Mouse (Mus musculus) frontal cortex, postnatal 25 days (tissue): ENCODE results near the gene Ccser1.

ENCODE experiments used
- DNase-seq, 2 experiments: peaks; one replicate each; pipeline ENCODE4 v3.0.0; 2022; ENCODE audit warnings: low spot score in 2 of 2

Gene Ccser1

GRCm38 (mm10) chr6:61721220-61721619, 541.1 kb downstream of the Ccser1 start:
- DNase-seq: no peak

- no peak for DNase-seq
Measured at GRCm38 (mm10) chr6:61729065-61729464, 548.9 kb downstream of the Ccser1 start.

- no peak for DNase-seq
Measured at GRCm38 (mm10) chr6:61730088-61730880, 550.2 kb downstream of the Ccser1 start.

- no peak for DNase-seq
Measured at GRCm38 (mm10) chr6:61746346-61746745, 566.2 kb downstream of the Ccser1 start.

GRCm38 (mm10) chr6:61762135-61762534, 582.0 kb downstream of the Ccser1 start:
- DNase-seq: no peak

GRCm38 (mm10) chr6:61763379-61763778, 583.3 kb downstream of the Ccser1 start:
- no peak for DNase-seq

GRCm38 (mm10) chr6:61765801-61766200, 585.7 kb downstream of the Ccser1 start:
- no peak for DNase-seq

- DNase-seq: no peak
Measured at GRCm38 (mm10) chr6:61767151-61767550, 587.0 kb downstream of the Ccser1 start.

GRCm38 (mm10) chr6:61786706-61787105, 606.6 kb downstream of the Ccser1 start:
- no peak for DNase-seq

- no peak for DNase-seq
Measured at GRCm38 (mm10) chr6:61800889-61801288, 620.8 kb downstream of the Ccser1 start.

GRCm38 (mm10) chr6:61805481-61805880, 625.4 kb downstream of the Ccser1 start:
- DNase-seq: no peak

- DNase-seq: no peak
Measured at GRCm38 (mm10) chr6:61817716-61818115, 637.6 kb downstream of the Ccser1 start.

- DNase-seq: no peak
Measured at GRCm38 (mm10) chr6:61876302-61876701, 696.2 kb downstream of the Ccser1 start.

GRCm38 (mm10) chr6:61898238-61898637, 718.1 kb downstream of the Ccser1 start:
- no peak for DNase-seq

- no peak for DNase-seq
Measured at GRCm38 (mm10) chr6:61902715-61903114, 722.6 kb downstream of the Ccser1 start.

GRCm38 (mm10) chr6:61912896-61913295, 732.8 kb downstream of the Ccser1 start:
- DNase-seq: no peak

GRCm38 (mm10) chr6:61931622-61932021, 751.5 kb downstream of the Ccser1 start:
- DNase-seq: no peak

- DNase-seq: no peak
Measured at GRCm38 (mm10) chr6:61936656-61937055, 756.5 kb downstream of the Ccser1 start.

- DNase-seq: no peak
Measured at GRCm38 (mm10) chr6:61939236-61939635, 759.1 kb downstream of the Ccser1 start.

- no peak for DNase-seq
Measured at GRCm38 (mm10) chr6:61953703-61954102, 773.6 kb downstream of the Ccser1 start.

GRCm38 (mm10) chr6:61976878-61977277, 796.8 kb downstream of the Ccser1 start:
- DNase-seq: no peak

GRCm38 (mm10) chr6:61978379-61978778, 798.3 kb downstream of the Ccser1 start:
- DNase-seq: no peak

GRCm38 (mm10) chr6:62014374-62014773, 834.2 kb downstream of the Ccser1 start:
- no peak for DNase-seq

- DNase-seq: no peak
Measured at GRCm38 (mm10) chr6:62044454-62044853, 864.3 kb downstream of the Ccser1 start.
